Mouse (Mus musculus): ENCODE measurements around the gene Taf1a.
A peak's percentile ranks its signal among the peaks of the same experiment; 100 is the strongest.
"Not testable (repeated sequence)": the region's sequence is repeated elsewhere in the genome, so short reads cannot be mapped to it uniquely, and the experiment has no call there.

The Taf1a gene

DNA sequence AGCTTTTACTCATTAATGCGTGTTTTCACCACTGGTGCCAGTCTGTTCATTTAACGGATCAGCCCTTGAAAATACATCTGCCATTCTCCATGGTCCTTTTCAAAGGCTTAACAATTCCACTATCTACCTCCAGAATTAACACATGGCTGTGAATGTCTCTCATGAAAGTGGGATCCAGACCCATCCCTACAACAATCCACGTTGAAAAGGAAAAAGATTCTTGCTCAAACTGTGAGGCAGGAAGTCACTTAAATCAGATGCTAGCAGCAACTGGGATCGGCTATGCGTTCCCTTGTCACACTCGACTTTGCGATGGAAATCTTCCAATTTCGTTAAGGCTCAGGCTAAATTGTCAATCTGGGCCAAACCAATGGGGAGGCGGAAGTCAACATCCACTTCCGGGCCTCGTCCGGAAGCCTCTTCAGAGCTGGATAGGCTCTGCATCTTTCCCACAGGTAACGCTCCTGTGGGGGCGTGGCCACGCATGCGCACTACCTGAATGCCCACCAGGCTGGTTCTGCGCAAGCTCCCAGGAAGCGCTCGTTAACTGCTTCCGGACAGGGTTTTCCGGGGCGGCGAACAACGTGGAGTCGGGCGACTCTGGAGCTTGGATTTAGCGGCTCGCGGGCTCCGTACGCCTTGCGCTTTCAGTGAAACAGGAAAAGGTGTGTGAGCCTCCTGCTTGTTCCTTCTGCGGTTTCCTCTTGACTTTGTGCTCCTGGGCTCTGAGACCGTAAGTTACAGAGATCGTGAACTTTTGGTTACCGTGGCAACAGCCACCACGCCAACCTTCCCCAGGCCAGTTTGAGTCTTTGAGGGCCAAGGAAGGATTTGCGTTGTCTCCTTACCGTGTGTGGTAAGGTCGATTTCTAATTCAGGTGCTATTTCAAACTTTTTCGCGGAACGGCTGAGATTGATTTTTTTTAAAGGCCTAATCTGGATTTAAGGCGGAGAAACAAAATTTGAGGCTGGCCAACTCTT lies at the start of gene Taf1a:
Taf1a (plus strand) TSS at position 556 of the 981 bp plus-strand sequence.
- DNase-seq, result peak; percentile 86 to 87

DNA sequence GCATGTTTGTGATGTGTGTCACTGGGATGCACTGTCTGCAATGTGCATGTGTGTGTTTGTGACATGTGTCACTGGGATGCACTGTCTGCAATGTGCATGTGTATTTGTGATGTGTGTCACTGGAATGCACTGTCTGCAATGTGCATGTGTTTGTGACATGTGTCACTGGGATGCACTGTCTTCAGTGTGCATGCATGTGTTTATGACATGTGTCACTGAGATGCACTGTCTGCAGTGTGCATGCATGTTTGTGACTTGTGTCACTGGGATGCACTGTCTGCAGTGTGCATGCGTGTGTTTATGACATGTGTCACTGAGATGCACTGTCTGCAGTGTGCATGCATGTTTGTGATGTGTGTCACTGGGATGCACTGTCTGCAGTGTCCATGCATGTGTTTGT lies 45.9 kb upstream of the Taf1a start:
- not testable (repeated sequence) for DNase-seq

GRCm38 (mm10) chr1:183344886-183345816 lies 43.6 kb upstream of the Taf1a start:
- DNase-seq, result peak; percentile 81 to 88

GRCm38 (mm10) chr1:183345817-183346195 lies 43.0 kb upstream of the Taf1a start:
- DNase-seq, result no peak

DNA sequence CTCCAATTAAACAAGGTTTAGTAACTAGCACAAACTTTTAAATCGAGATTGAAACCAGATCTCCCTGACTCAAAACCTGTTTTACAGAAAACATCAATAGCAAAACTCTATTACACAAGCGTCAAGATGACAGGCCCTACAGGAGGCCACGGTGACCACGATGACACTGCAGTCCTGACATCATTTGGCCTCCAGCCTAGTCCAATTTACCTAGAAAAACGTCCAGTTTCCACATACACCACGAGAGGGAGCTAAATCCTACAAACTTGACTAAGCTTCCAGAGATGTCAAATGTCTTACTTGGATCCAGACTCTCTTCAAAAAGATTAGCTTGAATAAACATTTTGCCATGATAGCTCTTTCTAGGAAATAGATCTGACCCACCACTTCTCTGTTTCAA lies 38.9 kb upstream of the Taf1a start:
- DNase-seq, result peak in 1 of 2 experiments; percentile 31

DNA sequence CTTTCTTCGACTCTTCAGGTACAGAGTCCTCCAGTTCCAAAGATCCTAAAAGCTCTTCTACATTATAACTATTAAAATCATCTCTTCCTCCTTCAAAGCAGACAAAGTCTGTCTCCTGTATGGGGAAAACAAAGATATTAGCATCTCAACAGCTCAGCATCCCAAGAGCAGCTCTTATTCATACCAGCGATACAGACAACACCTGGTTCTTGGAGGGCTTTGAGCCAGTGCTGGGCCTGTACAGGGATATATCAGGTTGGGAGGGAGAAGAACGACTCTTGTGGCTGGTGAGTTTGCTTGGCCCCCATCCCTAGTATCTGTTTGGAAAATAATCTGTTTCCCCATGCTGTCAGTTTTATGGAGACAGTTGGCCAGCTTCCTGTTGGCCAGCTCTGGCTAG lies 29.9 kb upstream of the Taf1a start:
- no peak for DNase-seq

DNA sequence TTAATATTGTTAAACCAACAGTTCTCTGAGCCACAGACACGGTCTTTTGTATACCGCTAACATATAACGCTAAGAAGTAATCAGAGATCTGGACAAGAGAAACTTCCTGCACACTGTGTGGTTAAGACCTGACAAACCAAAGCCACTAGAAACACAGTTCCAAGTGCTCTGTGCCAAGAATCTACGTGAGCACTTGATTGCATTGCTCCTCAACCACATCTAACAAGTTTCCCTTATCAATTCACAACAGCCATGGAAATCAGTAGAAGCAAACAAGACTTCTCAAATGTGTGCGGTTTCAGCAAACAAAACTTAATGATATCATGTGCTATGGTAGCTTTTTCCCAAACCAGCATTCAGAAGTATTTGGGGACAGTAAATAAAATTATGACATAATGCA lies 26.5 kb upstream of the Taf1a start:
- no peak for DNase-seq

- DNase-seq, result no peak
Measured at GRCm38 (mm10) chr1:183362729-183363576, 25.8 kb upstream of the Taf1a start.

- no peak for DNase-seq
Measured at GRCm38 (mm10) chr1:183363577-183363867, 25.3 kb upstream of the Taf1a start.

DNA sequence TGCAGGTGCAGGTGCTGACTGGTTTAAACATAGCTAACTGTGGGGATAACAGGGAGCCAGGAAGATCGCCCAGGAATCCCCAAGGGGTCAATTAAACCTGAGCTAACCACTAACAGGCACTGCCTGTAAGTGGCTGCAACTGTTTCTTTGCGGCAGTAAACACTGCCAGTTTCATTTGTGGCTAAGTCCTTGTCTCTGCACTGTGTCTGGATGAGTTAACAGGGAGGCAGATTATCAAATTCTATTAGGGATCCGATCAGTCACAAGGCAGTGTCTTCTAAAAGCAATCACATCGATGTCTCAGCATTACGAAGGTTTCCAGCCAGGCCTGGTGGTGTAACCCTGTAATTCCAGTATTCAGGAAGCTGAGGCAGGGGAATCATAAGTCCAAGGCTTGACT lies 22.4 kb upstream of the Taf1a start:
- no peak for DNase-seq

- no peak for DNase-seq
Measured at GRCm38 (mm10) chr1:183368601-183369400, 20.0 kb upstream of the Taf1a start.

DNA sequence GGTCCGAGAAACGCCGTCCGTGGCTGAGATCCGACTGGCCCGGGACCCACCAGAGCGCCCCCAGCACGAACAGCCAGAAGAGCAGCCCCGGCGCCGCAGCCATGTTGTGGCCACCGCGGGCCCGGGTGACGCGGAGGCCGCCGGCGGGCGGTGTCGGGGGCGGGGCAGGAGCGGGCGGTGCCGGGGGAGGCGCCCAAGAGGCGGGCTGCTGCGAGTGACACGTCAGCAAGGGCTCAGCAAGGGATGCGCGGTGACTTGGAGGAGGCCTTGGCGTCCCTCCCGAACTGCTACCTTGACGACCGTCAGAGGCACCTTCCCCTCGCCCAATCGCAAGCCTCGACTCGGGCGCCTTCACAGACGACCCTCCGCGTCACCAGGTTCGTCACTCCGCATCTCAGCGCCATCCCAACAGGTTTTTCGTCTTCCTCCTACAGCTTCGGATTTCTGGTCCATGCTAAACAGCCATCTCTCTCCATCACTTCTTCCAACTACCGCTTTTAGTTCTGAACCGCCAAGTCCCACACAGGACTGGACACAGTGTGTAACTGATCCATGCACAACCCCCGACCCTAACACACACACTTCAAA lies 19.3 kb upstream of the Taf1a start, which contains the start of gene Mia3:
Mia3 (minus strand) TSS at position 127 of the 588 bp plus-strand sequence.
- peak; percentile 89 to 92 for DNase-seq

DNA sequence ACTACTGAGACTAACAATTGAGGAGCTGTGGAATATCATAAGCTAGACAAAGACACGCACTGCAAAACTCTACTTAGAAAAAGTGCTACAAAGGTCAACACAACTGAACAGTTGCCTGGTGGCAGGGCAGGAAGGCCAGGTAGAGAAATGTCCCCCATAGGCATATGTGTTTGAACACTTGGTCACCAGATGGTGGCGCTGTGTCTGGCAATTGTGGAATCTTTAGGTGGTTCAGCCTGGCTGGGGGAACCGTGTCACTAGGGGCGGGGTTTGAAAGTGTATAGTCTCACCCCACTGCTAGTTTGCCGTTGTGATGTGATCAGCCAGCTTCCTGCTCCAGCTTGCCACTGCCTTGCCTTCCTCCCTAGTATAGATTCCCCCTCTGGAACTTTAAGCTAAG lies 14.1 kb upstream of the Taf1a start:
- DNase-seq, result no peak

GRCm38 (mm10) chr1:183377045-183377444 lies 11.7 kb upstream of the Taf1a start:
- DNase-seq, result no peak

GRCm38 (mm10) chr1:183378321-183378941 lies 10.3 kb upstream of the Taf1a start:
- no peak for DNase-seq

GRCm38 (mm10) chr1:183379376-183379775 lies 9.4 kb upstream of the Taf1a start:
- not testable (repeated sequence) for DNase-seq

DNA sequence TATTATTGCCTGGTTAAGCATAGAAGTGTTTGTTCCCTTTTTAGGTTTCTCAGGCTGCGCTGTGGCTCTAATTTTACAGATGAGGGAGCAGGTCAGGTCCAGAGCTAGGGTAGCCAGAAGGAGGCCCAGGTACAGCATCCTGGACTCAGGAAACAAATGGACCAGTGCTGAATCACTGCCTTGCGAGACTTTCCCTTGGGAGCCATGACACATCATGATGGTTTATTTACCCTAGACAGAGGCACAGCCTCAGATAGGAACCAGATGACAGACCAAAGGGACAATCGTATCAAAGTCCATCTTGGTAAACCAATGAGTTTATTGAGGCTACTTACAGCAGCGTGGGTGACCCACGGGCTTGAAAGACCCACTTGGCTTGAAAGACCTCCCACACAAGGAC lies 7.0 kb upstream of the Taf1a start:
- no peak for DNase-seq

- DNase-seq, result no peak
Measured at GRCm38 (mm10) chr1:183382621-183383020, 6.2 kb upstream of the Taf1a start.

GRCm38 (mm10) chr1:183387421-183387820 lies 1.4 kb upstream of the Taf1a start:
- not testable (repeated sequence) for DNase-seq

DNA sequence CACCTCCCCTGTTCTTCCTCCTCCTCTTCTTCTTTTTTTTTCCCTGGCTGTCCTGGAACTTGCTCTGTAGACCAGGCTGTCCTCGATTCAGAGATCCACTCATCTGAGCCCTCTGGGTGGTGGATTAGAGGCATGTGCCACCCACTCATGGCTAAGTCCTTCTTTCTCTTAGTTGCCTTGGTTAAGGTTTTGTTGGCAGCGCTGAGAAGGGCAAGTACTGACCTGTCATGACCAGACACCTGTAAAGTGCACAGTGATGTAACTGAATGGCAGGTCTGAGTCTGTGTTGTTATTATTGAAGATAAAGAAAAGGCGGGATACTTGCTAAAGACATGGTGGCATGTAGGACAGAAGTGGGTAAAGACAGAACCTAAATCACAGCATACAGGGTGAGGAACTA lies 14.6 kb downstream of the Taf1a start:
- DNase-seq, result no peak
